Mouse (Mus musculus) stomach, postnatal 0 days (tissue): ENCODE measurements around the gene Ffar1.
"Not testable (repeated sequence)": the region's sequence is repeated elsewhere in the genome, so short reads cannot be mapped to it uniquely, and the experiment has no call there.

Experiments
- CTCF ChIP-seq: IDR thresholded peaks from 2 replicates; pipeline ENCODE4 v1.5.1; 2016; ENCODE audit warnings: antibody characterized with exemption, low read depth, mild to moderate bottlenecking, moderate library complexity
- EP300 ChIP-seq: optimal IDR thresholded peaks from 2 replicates; pipeline ENCODE3; 2016; ENCODE audit warnings: antibody characterized with exemption

DNA sequence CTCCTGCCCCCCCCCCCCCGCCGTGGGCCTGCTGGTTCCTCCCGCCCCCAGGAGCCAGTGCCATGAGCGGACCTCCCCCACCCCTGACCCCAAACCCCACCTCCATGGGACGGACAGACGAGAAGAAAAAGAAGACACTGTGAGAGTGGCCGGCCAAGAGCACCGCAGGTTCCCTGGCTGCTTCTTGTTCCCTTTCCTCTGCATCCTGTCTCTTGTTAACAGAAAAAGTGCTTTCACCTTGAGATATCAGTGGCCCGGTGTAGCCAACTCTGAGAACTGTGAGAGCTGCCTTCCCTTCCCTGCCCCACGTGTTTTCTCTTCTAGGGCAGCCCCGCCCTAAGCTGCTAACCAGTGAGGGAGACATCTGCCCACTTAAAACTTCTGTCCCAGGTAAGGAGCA is 28.7 kb downstream of the Ffar1 start:
- not testable (repeated sequence) for TF ChIP-seq CTCF, EP300
